Mouse (Mus musculus) hindbrain, postnatal 0 days (tissue): Measurements from ENCODE around the gene Hmgcl. TPM values are rescaled to one million over a fixed set of nuclear protein-coding genes. Genes with fewer than 3 reads are reported as not detected.
A peak's percentile ranks its signal among the peaks of the same experiment; 100 is the strongest.

ENCODE experiments used
- ATAC-seq: fragments of 200-750 bp; cut with Nextera tagmentation; 2 replicates; pipeline ENCODE4 v1.8.0; 2017; ENCODE audit warnings: mild to moderate bottlenecking, moderate TSS enrichment, moderate library complexity
- DNase-seq: peaks from one replicate; pipeline ENCODE4 v3.0.0-alpha.2; 2015; ENCODE audit warnings: low spot score
- H3K27ac ChIP-seq: fragments of 300-500 bp; sonication (generic); 2 replicates; pipeline ENCODE4 v1.5.1; 2014; ENCODE audit warnings: mild to moderate bottlenecking
- H3K27me3 ChIP-seq: fragments of 300-500 bp; sonication (generic); 2 replicates; pipeline ENCODE4 v1.6.1; 2014; ENCODE audit warnings: low read length, mixed read lengths; ENCODE audit not compliant: insufficient read depth
- H3K36me3 ChIP-seq: fragments of 300-500 bp; sonication (generic); 2 replicates; pipeline ENCODE4 v1.6.1; 2014; ENCODE audit warnings: low read length, mixed read lengths; ENCODE audit not compliant: insufficient read depth
- H3K4me1 ChIP-seq: fragments of 300-500 bp; sonication (generic); 2 replicates; pipeline ENCODE4 v1.6.1; 2014; ENCODE audit warnings: antibody characterized with exemption, low read length, mixed read lengths; ENCODE audit not compliant: insufficient read depth
- H3K4me2 ChIP-seq: fragments of 300-500 bp; sonication (generic); 2 replicates; pipeline ENCODE4 v1.6.1; 2014; ENCODE audit warnings: low read depth, mild to moderate bottlenecking, low read length, moderate library complexity, mixed read lengths
- H3K4me3 ChIP-seq: fragments of 300-500 bp; sonication (generic); 2 replicates; pipeline ENCODE4 v1.5.1; 2014; ENCODE audit warnings: low read length
- H3K9ac ChIP-seq: fragments of 300-500 bp; sonication (generic); replicated peaks from 2 replicates; pipeline ENCODE4 v1.6.1; 2014; ENCODE audit warnings: mild to moderate bottlenecking, low read length, moderate library complexity, mixed read lengths
- H3K9me3 ChIP-seq: fragments of 300-500 bp; sonication (generic); 2 replicates; pipeline ENCODE4 v1.6.1; 2016; ENCODE audit warnings: low read length, mixed read lengths
- CTCF ChIP-seq: IDR thresholded peaks from 2 replicates; pipeline ENCODE4 v1.5.1; 2016; ENCODE audit warnings: antibody characterized with exemption, control low read depth, low read depth
- WGBS: fragments of 180-500 bp; shearing (Covaris S2); extraction: QIAGEN DNeasy Blood & Tissue Kit; methylation state at CpG from one replicate; pipeline ENCODE4 v1.1.7; 2014; 5-methylcytosine and 5-hydroxymethylcytosine counted together
- polyA plus RNA-seq: library from polyadenylated mRNA; unstranded; fragments of >200 nt; fragmentation: Nextera tagmentation; extraction: Ambion mirVana; gene quantifications from 2 replicates; pipeline ENCODE4 v1.2.1, GENCODE M21; 2015
- total RNA-seq: library from RNA; depleted of rRNA; stranded (reverse); fragments of >200 nt; gene quantifications from 2 replicates; pipeline ENCODE4 v1.2.3, GENCODE M21; 2014

Gene Hmgcl
- total and polyA plus RNA-seq, 2 experiments from 2014 or later = 38.6 to 55.0 TPM

DNA sequence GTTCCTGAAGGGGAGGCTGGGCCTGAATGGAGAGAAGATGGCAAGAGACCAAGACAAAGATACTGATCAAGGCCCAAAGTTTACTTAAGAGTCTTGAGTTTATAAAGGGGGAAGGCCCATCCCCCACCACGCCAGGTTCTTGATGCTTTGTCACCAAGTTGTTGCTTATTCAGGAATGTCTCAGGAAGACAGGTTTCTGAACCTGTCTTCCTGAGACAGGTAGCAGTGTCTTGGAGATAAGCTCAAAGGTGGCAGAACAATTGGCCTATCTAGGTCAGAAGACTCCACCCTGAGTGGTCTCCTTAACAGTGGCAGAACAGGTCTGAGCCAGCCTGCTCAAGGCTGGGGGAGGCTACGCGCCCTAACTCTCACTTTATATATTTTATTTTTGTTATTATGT lies 19.4 kb upstream of the Hmgcl start:
- DNase-seq (no peak), ATAC-seq (no peak)
- Histone ChIP-seq H3K27me3 (no peaks in the 10 kb centered on the region), H3K4me2 (no peak overlapping the region), H3K4me3 (no peak overlapping the region), H3K27ac (no peak overlapping the region), H3K9ac (no peak overlapping the region), H3K4me1 (peaks cover 1% of the 10 kb centered on the region; the same call in 1 of the 2 replicates), H3K36me3 (peaks cover 13% of the 10 kb centered on the region; the same call in 1 of the 2 replicates), H3K9me3 (no peaks in the 10 kb centered on the region)
- no peak for TF ChIP-seq CTCF
- WGBS = 93% methylated on average over 3 of the region's 3 CpGs

DNA sequence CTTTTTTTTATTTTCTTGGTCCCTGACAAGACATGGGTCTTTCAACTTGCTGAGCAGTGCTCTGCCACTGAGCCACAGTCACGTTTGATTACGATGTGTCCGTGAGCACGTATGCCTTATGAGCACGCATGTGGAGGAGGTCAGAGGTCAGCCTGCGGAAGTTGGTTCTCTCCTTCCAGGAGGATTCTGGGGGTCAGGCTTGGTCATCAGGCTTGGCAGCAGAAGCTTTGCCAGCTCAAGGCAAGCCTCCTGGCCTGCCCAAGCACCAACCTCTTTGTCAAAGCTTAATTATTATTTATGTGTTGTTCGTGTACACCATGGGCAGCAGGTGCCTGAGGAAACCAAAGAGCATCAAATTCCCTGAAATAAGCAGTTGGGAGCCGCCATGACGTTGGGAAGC lies 17.9 kb upstream of the Hmgcl start:
- Histone ChIP-seq H3K27me3 (no peaks in the 10 kb centered on the region), H3K36me3 (peaks cover 14% of the 10 kb centered on the region)

DNA sequence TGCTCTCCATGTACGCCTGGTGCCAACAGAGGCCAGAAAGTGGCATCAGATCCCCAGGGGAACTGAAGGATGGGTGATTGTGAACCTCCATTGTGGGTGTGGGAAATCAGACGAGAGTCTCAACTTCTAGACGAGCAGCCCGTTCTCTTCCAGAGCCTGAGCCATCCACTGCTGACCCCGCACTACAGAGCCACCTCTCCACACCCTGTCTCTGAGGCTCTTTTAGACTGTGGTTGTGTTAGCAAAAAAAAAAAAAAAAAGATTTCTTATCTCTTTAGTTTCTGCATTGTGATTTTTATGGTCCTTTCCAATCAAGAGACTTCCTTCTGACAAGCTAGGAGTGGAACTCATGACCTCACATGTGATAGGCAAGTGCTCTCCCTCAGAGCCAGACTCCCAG lies 16.8 kb upstream of the Hmgcl start:
- H3K9ac ChIP-seq = no peak overlapping the region
- WGBS = 81% methylated on average over 5 of the region's 5 CpGs
- no peaks in the 10 kb centered on the region for H3K9me3 ChIP-seq
- no peaks in the 10 kb centered on the region for H3K27me3 ChIP-seq
- DNase-seq = no peak
- no peaks in the 10 kb centered on the region for H3K4me1 ChIP-seq
- peaks cover 22% of the 10 kb centered on the region for H3K36me3 ChIP-seq
- ATAC-seq = no peak
- no peak for TF ChIP-seq CTCF
- no peak overlapping the region for H3K4me3 ChIP-seq
- H3K4me2 ChIP-seq = no peak overlapping the region
- no peak overlapping the region for H3K27ac ChIP-seq

More for the DNA sequence above, 17.9 kb upstream of the Hmgcl start:
- Histone ChIP-seq H3K9ac (no peak overlapping the region), H3K4me1 (no peaks in the 10 kb centered on the region), H3K9me3 (no peaks in the 10 kb centered on the region), H3K4me3 (no peak overlapping the region), H3K27ac (no peak overlapping the region), H3K4me2 (no peak overlapping the region)
- no peak for ATAC-seq
- WGBS = 79% methylated on average over 9 of the region's 9 CpGs
- no peak for TF ChIP-seq CTCF
- DNase-seq = no peak

DNA sequence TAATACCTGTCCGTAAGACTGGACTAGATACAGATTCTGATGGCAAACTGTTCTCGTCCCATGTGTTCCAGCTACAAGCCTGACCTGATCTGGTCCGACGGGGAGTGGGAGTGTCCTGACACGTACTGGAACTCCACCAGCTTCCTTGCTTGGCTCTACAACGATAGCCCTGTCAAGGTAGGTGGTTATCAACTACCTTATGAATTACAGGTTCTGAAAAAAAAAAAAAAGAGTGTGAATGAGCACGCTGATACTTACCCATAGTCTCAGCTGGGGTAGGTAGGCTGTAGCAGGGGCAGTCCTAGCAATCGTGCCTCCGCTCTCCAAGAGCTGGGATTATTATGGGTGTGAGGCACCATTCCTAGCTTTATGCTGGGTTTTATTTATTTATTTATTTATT lies 16.4 kb upstream of the Hmgcl start:
- ATAC-seq (no peak), DNase-seq (no peak)
- Histone ChIP-seq H3K27ac (no peak overlapping the region), H3K9me3 (no peaks in the 10 kb centered on the region), H3K9ac (no peak overlapping the region), H3K36me3 (peaks cover 22% of the 10 kb centered on the region), H3K4me2 (no peak overlapping the region), H3K4me1 (no peaks in the 10 kb centered on the region), H3K4me3 (no peak overlapping the region), H3K27me3 (no peaks in the 10 kb centered on the region)
- 91% methylated on average over 9 of the region's 9 CpGs for WGBS
- no peak for TF ChIP-seq CTCF

DNA sequence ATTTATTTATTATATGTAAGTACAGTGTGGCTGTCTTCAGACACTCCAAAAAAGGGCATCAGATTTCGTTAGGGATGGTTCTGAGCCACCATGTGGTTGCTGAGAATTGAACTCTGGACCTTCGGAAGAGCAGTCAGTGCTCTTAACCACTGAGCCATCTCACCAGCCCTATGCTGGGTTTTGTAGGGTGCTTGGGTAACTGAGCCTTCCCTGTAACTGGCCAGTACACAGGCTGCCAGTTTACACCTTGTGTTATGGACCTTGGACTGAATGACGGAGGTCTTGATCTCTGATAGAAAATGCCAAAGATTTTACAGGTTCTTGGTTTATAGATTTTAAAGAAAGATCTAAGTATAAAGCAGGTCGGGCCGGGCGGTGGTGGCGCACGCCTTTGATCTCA lies 16.0 kb upstream of the Hmgcl start:
- DNase-seq (no peak), ATAC-seq (no peak)
- Histone ChIP-seq H3K4me3 (no peak overlapping the region), H3K9ac (no peak overlapping the region), H3K4me1 (no peaks in the 10 kb centered on the region), H3K36me3 (peaks cover 22% of the 10 kb centered on the region), H3K27me3 (no peaks in the 10 kb centered on the region), H3K27ac (no peak overlapping the region), H3K4me2 (no peak overlapping the region), H3K9me3 (no peaks in the 10 kb centered on the region)
- TF ChIP-seq CTCF = no peak
- WGBS = 94% methylated on average over 8 of the region's 8 CpGs

DNA sequence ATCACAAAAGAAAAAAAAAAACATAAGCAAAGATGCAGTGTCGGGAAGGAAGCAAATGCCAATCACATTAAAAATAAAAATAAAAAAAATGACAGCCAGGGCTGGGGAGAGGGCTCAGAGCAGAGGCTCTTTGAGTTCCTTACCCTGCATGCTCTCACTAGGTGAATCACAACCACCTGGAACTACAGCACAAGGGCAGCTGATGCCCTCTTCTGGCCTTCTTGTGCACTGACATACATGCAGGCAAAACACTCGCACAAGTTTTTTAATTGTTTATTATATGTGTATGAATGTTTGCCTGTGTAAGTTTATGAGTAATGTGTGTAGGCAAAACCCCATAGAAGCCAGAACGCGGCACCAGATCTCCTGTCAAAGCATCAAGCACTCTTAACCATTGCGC lies 14.4 kb upstream of the Hmgcl start:
- H3K9me3 ChIP-seq = no peaks in the 10 kb centered on the region
- WGBS = 66% methylated on average over 5 of the region's 5 CpGs
- no peak overlapping the region for H3K9ac ChIP-seq
- TF ChIP-seq CTCF = peak; percentile 77
- H3K36me3 ChIP-seq = peaks cover 15% of the 10 kb centered on the region
- peak; percentile 66 for DNase-seq
- ATAC-seq = no peak; the same call in 1 of the 2 replicates
- H3K4me1 ChIP-seq = no peaks in the 10 kb centered on the region
- no peak overlapping the region for H3K27ac ChIP-seq
- H3K4me3 ChIP-seq = no peak overlapping the region
- H3K4me2 ChIP-seq = no peak overlapping the region
- no peaks in the 10 kb centered on the region for H3K27me3 ChIP-seq

DNA sequence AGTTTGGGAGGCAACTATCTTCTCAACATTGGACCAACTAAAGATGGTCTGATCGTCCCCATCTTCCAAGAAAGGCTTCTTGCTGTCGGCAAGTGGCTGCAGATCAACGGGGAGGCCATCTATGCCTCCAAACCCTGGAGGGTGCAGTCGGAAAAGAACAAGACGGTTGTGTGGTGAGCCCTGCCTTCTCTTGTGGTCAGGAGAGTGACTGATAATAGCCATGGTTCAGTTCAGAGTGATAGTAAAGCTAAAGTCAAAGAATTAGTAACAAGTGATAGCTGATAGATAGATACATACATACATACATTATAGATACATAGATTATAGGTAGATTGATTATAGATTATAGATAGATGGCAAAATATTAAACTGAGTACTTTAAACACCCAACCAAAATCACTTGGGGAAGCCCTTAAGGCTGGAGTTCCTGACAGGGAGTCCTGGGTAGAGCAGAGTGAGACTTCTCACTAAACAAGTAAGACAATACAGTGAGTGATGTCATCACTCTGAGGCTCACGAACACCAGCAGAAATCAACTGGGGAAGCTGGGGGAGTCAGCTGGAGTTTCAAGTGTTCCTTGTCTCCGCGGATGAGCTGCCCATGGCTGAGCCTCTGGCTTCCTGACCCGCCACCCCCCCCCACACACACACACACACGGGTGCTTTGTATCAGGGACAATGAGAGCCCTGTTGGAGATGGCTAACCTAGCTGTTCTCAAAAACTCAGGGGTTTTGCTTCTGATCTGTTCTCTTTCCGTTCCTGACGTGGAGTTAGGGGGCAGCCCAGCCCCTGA lies 11.3 kb upstream of the Hmgcl start:
- WGBS = 45% methylated on average over 12 of the region's 12 CpGs
- peaks cover 22% of the 10 kb centered on the region for H3K36me3 ChIP-seq
- no peaks in the 10 kb centered on the region for H3K4me1 ChIP-seq
- no peak overlapping the region for H3K9ac ChIP-seq
- H3K4me2 ChIP-seq = no peak overlapping the region
- H3K27ac ChIP-seq = no peak overlapping the region
- H3K27me3 ChIP-seq = no peaks in the 10 kb centered on the region
- ATAC-seq = no peak
- no peaks in the 10 kb centered on the region for H3K9me3 ChIP-seq
- no peak for TF ChIP-seq CTCF
- no peak overlapping the region for H3K4me3 ChIP-seq
- DNase-seq = no peak
